Mouse (Mus musculus) 3134 (cell line): ENCODE data around the gene Polr2f.
A peak's percentile ranks its signal among the peaks of the same experiment; 100 is the strongest.

Experiments used
- DNase-seq: peaks from one replicate; pipeline ENCODE4 v3.0.0-alpha.2; 2011; ENCODE audit warnings: low spot score; ENCODE audit not compliant: insufficient read length; ENCODE audit errors: extremely low read depth

The Polr2f gene

DNA sequence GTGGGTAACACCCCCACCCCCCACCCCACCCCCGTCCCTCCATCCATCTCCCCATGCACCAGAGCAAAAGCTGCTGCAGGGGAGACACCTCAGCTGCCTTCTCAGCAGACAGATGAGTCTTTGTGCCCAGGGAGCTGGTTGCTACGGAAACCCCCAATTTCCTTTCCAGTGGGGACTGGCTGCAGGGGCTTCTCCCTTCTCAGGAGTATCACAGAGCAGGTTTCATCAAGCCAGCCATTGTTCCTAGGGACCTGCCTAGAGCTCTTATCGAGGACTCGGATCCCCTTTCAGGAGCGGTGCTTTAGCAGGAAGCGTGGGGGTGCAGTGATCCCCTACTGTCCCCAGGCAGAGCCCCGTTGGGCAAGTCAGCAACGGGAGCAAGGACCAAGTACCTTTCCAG is 11.1 kb downstream of the Polr2f start:
- no peak for DNase-seq

DNA sequence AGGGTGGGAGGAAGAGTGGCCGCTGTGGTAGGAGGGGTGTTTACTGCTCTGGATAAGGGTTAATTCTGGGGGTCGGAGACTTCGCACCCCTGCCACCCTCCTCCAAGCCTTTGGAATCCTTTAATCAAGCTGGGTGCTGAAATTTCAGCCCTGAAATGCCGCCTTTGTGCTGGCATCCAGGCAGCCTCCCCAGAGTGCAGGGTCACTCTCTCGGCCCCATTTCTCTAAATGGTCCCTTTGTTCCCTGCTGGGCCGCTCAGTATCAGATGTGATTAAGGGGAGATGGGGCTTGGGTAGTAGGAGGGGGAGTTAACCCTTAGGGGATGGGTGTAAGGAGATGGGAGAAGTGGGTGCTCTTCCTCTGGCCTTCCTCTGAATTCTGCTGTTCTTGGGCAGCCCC is 11.9 kb downstream of the Polr2f start:
- no peak for DNase-seq

DNA sequence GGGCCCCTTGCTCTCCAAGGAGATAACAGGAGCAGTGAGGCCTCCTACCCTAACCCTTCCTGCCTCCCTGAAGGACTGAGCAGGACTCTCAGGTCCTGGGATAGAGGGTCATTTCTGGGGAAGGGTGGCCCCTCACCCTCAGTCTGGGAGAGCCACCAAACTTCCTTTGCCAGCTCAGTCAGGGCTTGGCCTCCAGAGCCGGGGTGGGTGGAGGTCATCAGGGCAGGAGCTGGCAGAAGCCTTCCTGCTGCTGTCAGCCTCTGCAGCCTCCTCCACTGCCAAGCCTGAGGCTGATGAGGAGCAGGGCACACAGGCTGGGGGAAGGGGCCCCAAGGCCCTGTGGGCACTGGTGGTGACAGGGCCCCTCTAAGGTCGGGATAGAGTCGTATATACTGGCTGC is 14.8 kb downstream of the Polr2f start:
- DNase-seq, result no peak

DNA sequence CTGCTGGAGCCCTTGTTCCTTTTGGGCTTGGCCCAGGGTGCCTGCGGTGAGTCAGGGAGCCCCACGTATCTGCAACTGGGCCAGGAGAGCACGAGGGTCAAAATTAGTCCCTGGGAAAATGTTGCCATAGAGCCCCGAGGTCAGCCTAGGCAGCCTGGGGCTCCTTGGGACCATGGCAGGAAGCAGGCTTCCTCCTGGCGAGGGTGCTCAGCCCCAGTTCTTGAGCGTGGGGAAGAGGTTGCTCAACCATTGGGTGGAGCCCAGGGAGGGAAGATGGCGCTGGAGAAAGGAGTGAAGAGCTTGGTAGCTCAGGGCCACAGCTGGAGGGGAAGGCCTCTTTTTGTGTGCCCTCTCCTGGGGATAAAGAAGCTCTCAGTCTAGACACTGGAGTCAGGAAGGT is 21.5 kb downstream of the Polr2f start:
- no peak for DNase-seq

DNA sequence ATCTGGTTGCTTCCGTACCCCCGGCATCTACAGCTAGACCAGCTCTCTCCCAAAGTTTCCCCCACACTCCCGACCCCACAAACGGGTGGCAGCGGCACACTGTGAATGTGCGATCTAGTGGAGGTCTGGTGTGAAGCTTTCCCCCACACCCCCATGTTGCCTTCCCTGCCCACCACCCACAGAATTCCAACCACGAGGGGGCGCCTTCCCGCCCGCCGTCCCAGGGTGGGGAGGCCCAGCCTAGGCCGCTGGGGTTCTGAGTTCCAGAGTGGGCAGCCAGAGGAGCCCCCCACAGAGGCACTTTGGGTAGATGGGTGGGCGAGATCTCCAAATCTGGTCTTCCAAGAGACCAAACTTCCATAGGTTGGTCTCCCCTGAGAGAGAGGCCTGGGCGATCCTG is 22.0 kb downstream of the Polr2f start:
- no peak for DNase-seq

DNA sequence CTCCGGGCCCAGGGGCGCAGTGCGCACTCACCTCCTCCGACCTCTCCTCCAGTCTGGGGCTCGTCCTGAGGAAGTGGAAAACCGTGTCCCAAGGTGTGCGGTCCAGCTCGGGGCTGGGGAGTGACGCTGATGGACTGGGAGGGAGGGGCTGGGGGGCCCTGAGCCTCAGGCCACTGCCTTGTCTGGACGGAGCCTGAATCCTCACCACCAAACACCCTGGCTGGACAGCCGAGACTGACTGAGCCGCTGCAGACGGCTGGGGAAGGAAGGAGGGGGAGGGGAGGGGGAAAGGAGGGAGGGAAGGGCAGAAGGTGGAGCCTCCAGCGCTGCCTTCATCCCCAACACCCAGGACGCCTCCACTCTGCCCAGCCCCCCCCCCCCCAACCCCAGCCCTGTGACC is 23.4 kb downstream of the Polr2f start:
- DNase-seq, result no peak

DNA sequence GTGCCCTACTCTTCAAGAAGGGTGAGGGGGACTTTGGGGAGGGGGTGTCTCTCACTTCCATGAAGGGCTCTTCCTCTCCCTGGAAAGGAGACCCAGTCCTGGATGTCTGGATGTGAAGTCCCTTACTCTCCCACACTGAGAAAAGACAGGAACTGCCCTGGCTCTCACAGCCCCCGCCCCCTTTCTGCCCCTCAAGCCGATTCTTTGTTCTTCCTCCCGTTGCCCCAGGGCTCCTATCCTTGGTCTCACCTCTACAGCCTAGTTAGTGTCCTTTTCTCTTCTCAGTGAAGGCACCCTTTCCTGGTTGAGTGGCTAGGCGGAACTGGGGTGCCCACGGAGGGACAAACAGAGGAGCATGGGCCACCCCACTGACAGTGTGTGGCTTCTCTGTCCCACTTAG is 24.3 kb downstream of the Polr2f start, which contains the start of gene Sox10:
Gene Sox10, minus strand, starts transcription at position 101 of the 400 bp plus-strand sequence.
- DNase-seq, result no peak

DNA sequence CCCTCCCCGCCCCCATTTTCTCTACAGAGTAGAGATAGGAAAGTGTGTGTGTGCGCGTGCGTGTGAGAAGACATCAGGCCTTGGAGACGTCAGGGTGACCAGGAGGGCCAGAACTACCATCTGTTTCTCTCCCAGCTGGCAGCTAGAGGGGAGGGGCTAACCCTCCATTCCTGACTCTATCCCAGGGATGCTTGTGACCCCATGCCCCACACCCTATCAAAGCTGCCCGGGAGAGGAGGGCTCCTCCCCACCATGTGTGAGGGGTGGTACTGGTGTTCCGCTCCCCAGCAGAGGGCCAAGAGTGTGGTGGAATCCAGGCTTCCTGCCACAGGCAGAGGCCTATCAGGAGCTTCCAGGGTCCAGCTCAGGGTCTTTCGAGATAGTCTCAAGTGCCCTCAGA is 25.9 kb downstream of the Polr2f start:
- no peak for DNase-seq

DNA sequence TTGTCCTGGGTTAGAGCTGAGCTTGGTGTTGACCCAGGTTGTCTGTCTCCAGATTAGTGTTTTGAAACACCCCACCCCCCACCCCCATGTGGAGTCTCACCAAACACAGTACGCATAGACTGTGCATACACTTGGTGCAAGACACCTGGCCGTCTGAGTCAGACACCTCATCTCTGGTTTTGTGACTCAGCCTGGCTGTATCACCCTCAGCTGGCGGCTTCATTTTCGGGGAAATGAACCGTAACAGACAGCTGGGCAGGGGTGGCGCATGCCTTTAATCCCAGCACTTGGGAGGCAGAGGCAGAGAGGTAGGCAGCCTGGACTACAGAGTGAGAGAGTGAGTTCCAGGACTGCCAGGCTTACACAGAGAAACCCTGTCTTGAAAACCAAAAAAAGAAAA is 36.1 kb downstream of the Polr2f start:
- peak; percentile 76 for DNase-seq

DNA sequence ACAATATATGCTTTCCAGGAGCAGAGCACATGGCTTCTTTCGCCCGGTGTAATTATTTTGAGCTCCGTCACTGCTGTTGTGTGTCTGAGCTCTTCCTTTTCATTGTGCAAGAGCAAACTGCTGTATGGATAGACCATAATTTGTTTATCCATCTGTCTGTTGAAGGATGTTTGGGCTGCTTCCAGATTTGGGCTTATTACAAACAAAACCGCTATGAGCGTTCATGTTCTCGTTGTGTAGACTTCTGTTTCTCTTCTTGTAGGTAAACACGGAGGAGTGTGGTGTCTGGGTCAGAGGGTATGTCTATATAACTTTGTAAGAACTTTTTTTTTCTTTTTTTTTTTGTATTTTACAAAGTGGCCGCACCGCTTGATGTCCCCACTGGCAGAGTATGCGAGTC is 44.4 kb downstream of the Polr2f start:
- DNase-seq, result no peak

DNA sequence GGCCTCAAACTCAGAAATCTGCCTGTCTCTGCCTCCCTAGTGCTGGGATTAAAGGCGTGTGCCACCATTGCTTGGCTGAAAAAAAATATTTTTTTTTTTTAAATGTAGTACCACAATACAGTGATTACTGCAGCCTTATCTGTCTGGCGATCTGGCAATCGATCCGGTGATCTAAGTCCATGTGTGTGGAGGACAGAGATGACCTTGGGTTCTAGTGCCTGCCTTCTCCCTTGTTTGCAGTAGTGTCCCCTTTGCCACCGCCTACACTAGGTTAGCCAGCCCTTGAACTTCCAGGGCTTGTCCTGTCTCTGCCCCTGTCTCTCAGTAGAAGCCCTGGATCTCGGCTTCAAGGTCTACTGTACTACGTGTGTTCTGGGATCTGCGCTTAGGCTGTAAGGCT is 47.0 kb downstream of the Polr2f start:
- DNase-seq, result no peak

DNA sequence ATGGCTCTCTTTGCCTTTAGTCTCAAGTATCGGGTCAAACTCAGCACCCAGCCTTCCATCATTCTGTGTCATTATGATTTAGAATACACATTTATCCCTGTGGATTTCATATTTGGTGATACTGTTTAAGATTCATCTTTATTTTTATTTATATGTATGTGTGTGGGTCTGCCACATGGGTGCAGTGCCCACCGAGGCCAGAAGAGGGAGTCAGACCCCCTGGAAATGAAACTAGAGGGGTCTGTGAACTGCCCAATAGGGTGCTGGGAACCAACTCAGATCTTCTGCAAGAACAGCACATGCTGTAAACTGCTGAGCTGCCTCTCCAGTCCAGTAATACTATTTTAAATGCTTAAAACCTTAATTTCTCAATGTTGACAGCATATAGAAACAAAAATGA is 50.6 kb downstream of the Polr2f start:
- no peak for DNase-seq

DNA sequence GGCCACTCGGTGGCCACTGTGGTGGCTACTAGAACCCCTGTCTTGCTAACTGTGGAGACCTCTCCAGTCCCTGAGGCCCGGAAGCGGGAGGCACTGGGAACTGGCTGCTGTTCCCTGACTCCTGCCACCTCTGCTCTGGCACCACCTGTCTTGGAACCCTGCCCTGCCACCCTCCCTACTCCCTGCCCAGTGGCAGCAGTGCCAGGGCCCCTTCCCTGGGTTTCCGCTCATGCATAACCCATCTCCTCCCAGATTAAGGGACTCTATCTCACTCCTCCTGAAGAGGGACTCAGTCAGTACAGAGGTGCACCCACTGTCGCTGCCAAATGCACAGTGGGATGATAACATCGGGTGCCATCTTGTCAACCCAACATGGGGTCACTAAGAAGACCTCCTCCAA is 51.6 kb downstream of the Polr2f start:
- DNase-seq, result no peak

DNA sequence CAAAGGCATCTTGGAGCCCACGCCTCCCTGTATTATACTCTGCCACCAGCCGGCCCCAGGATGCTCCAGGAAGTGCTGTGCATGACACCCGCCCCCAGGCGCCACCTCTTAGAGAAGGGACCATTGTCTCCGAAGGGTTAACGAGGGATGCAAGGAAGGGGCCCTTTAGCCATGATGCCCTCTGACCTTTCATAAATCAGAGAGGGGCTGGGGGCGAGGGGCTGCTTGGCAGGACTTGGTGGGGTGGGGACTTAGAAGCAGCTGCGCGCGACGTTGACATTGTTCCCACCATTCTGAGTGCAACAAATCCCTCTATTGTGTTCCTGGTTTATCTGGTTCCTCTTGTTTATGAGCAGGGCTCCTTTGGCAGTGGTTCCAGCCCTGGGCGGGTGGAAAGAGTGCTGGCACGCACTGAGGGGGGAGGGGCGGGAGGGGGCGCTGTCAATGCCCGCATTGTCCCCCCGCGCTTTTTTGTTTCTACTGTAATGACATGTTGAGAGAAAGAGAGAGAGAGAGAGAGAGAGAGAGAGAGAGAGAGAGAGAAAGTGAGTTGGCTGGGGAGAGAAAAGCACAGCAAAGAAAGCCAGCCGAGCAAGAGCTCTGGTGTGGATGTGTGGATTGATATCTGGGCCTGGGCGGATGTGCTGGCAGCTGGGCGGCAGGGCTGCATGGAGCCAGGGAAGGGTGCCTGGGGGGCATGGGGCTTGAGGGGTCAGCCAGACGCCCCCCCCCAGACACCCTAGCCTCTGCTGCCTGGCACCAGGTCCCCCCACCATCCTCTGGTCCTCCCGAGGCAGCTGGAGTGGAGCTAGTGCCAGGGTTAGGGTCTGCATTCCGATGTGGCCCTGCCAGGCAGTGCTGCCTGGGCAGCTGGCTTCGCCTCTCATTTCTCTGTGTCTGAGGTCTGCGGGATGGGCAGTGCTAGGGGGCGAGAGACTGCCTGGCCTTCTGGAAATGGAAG is 52.4 kb downstream of the Polr2f start:
- no peak for DNase-seq

DNA sequence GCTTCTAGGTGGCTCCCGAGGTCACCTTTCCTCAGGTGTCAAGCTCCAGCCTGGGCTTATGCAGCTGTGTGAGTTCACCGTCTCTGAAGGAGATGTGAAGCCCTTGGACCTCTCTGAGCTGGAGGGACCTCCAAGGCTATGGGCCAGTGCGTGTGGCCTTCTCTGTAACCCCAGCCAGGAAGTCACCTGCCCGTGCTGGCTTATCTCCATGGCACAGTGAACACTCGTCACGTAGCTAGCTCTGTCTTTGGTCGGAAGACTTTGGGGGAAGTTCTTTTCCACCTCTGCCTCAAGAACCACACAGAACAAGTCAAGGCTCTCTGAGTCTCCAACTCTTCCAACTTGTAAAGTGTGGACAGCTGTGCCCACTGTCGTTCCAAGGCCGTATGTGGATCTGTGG is 53.2 kb downstream of the Polr2f start:
- DNase-seq, result no peak

DNA sequence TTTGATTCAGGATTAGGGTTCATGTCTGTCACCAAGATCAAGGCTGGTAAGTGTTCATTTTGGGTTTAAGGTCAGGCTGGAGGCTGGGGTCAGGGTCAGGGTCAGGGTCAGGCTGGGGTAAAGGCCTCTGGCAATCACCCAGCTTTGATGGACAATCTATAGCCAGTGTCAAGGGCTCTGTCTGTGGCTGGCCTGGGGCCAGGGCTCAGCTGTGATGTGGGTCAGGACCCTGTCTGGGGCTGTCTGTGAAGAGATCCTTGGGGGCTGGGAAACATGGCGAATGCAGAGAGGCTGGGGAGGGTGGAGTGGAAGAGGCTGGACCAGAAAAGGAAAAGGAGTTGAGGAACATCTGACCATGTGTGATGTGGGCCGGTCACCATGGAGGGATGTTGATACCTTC is 54.1 kb downstream of the Polr2f start:
- no peak for DNase-seq

DNA sequence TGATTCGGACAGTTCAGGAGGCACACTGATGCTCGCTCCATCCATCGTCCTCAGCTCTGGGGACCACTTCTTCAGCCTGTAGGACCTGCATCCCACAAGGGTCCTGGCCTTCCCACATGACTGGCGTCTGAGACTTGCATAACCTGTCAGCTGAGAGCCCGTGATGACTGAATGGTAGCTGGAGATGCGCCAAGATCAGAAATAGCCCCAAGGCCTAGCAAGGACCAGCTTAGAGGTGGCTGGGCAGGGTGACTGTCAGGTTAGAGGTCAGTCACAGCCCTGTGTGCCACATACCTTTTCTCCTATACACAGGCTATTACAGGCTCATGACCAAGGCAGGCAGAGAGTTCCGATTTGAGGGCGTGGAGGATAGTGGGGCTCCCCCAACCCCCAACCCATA is 54.7 kb downstream of the Polr2f start:
- no peak for DNase-seq

DNA sequence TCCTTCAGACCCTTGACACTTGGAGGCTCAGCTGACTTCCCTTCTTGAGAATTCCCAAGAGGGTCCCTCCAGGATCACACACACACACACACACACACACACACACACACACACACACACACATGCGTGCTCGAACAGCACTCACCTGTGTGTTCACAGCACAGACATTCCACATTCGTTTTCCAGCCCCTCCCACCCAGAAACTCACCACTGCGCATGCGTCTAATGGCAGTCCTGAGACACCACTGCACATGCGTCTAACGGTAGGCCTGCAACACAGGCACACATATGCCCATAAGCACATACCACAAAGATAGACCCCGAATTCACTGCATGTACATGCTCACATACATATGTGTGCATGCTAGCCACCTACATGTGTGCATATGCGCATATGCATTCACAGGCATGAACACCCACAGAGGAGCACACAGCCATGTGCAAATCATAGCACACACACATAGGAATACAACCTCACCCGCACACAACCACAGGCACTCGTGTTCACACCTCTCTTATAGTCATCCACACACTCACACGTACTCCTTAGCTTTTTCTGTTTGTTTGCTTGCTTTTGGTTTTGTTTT is 58.7 kb downstream of the Polr2f start:
- no peak for DNase-seq
